Mouse (Mus musculus): ENCODE data around the gene Prc1.

GRCm38 (mm10) chr7:80334848-80335247, 40.6 kb downstream of the Prc1 start:
- no peak for TF ChIP-seq POLR2A (IDR thresholded peaks at IDR 0.05; ENCODE audit: insufficient read depth, low read depth, low read length)
- TF ChIP-seq CTCF (IDR thresholded peaks at IDR 0.05) = no peak
